In genomic region chr8:72590198-72590597, GRCm38 (mm10) we compare ENCODE assay signal across 9 mouse cellular contexts. TPM values are rescaled to one million over a fixed set of nuclear protein-coding genes. Genes with fewer than 3 reads are reported as not detected.
DNase-seq lines count a peak whose midpoint lies in the region; ATAC-seq lines count a peak whose summit lies in the region.
"Had no signal": no experiment of that assay in that cellular context is flagged by ENCODE, and none has a peak within 500 bp of the region (broad histone marks: within the 10 kb centered on the region; RNA-seq: fewer than 3 reads in every experiment).

No protein-coding gene starts in this region.

- no peak overlapping the region for H3K27ac ChIP-seq in liver, embryonic 12.5 days
- H3K27ac ChIP-seq: liver, embryonic 15.5 days had no signal

- peak; percentile 40 for DNase-seq in embryo, embryonic 10.5 days (ENCODE audit: low spot score)
- DNase-seq in embryo, embryonic 10 days (ENCODE audit: low spot score) = no peak
- peak; percentile 45 for DNase-seq in liver
- DNase-seq in c-Kit-positive CD71-positive TER-119-negative erythroid progenitor cells, embryonic 14.5 days (ENCODE audit: low read depth) = peak; percentile 33
- DNase-seq in lung, postnatal 36 days = peak; percentile 79
- no peak for DNase-seq in ovary, postnatal 14 days (ENCODE audit: low spot score)
- no peak for DNase-seq in heart, adult 8-10 months (ENCODE audit: low spot score)

- H3K4me3 ChIP-seq in liver, embryonic 12.5 days = no peak overlapping the region
- H3K4me3 ChIP-seq: liver, embryonic 15.5 days had no signal

- no peak for ATAC-seq in liver, embryonic 12.5 days

- H3K27me3 ChIP-seq in liver, embryonic 12.5 days (replicated peaks) = no peaks in the 10 kb centered on the region
- H3K27me3 ChIP-seq: liver, embryonic 15.5 days had no signal

- no peaks in the 10 kb centered on the region for H3K4me1 ChIP-seq in liver, embryonic 12.5 days
- H3K4me1 ChIP-seq: liver, embryonic 15.5 days had no signal

- no peaks in the 10 kb centered on the region for H3K9me3 ChIP-seq in liver, embryonic 12.5 days (replicated peaks)
- H3K9me3 ChIP-seq: liver, embryonic 15.5 days had no signal

- H3K36me3 ChIP-seq in liver, embryonic 12.5 days = no peaks in the 10 kb centered on the region
- H3K36me3 ChIP-seq: liver, embryonic 15.5 days had no signal

- 55% methylated on average over 2 of the region's 2 CpGs for WGBS in liver, embryonic 12.5 days (ENCODE audit: insufficient replicate concordance)

- H3K9ac ChIP-seq in liver, embryonic 12.5 days = no peak overlapping the region
- H3K9ac ChIP-seq: liver, embryonic 15.5 days had no signal

- no peak overlapping the region for H3K4me2 ChIP-seq in liver, embryonic 12.5 days
- H3K4me2 ChIP-seq: liver, embryonic 15.5 days had no signal

RNA-seq across cellular contexts. Expression of gene Tmem38a, which starts 18.3 kb away (rescaled TPM):
- polyA plus RNA-seq in liver, embryonic 12.5 days (2016; fragmentation: Nextera tagmentation; extraction: Ambion mirVana) = 2.5 TPM in 2 replicates
- 100 to 1,000 TPM; 501 to 520 (median 513) TPM for total RNA-seq in heart, adult 8-10 months (2022)

RNA-seq across cellular contexts. Expression of gene Smim7, which starts 19.3 kb away (rescaled TPM):
- 55.1 and 57.8 TPM in 2 replicates for polyA plus RNA-seq in liver, embryonic 12.5 days (2016; fragmentation: Nextera tagmentation; extraction: Ambion mirVana)
- total RNA-seq in heart, adult 8-10 months (2022) = 100 to 1,000 TPM; 117 to 141 (median 135) TPM

RNA-seq across cellular contexts. Expression of gene Med26, which starts 42.1 kb away (rescaled TPM):
- polyA plus RNA-seq in liver, embryonic 12.5 days (2016; fragmentation: Nextera tagmentation; extraction: Ambion mirVana) = 11.3 and 11.6 TPM in 2 replicates
- 1 to 10 TPM; 6.3 to 8.5 (median 7.6) TPM for total RNA-seq in heart, adult 8-10 months (2022)

RNA-seq across cellular contexts. Expression of gene Nwd1, which starts 56.3 kb away (rescaled TPM):
- polyA plus RNA-seq in liver, embryonic 12.5 days (2016; fragmentation: Nextera tagmentation; extraction: Ambion mirVana) = 0.01 TPM in 1 of 2 replicates, not detected in the other
- under 1 TPM; 0.31 to 0.79 (median 0.46) TPM for total RNA-seq in heart, adult 8-10 months (2022)
- polyA plus RNA-seq: liver, embryonic 15.5 days had no signal

Comparison
In these comparisons a context has a peak if more than half of its experiments do, and no peak if none do; other contexts are left out.
1. DNase-seq: peak in embryo, embryonic 10.5 days (single experiment), liver (single experiment), c-Kit-positive CD71-positive TER-119-negative erythroid progenitor cells, embryonic 14.5 days (single experiment) and lung, postnatal 36 days (single experiment); none in embryo, embryonic 10 days (single experiment), ovary, postnatal 14 days (single experiment) and heart, adult 8-10 months (single experiment).